Mouse (Mus musculus) MEL (cell line): ENCODE measurements around the gene Fam155a.

Experiments used
- CTCF ChIP-seq, 3 experiments: IDR thresholded peaks in 2 of 3; conservative IDR thresholded peaks in 1 of 3; 2 replicates each; pipeline ENCODE4 v1.5.1; 2011 to 2012; ENCODE audit warnings: low read length in 3 of 3, low read depth in 2 of 3, mild to moderate bottlenecking in 2 of 3, improper control_type of control experiment in 1 of 3, inconsistent platforms in 1 of 3, mixed read lengths in 1 of 3, moderate library complexity in 1 of 3; ENCODE audit not compliant: control insufficient read depth in 1 of 3, insufficient read depth in 1 of 3, poor library complexity in 1 of 3, severe bottlenecking in 1 of 3
- MYC ChIP-seq: IDR thresholded peaks from 2 replicates; pipeline ENCODE4 v1.6.1; 2011; ENCODE audit warnings: low read depth, mild to moderate bottlenecking, low read length, improper control_type of control experiment, moderate library complexity
- ZNF384 ChIP-seq: IDR thresholded peaks from 2 replicates; pipeline ENCODE4 v1.6.1; 2012; ENCODE audit warnings: low read depth, mild to moderate bottlenecking, inconsistent platforms, low read length, improper control_type of control experiment

- TF ChIP-seq MYC, result no peak
- TF ChIP-seq CTCF (IDR thresholded peaks at IDR 0.05 in 2 of 3, conservative IDR thresholded peaks at IDR 0.05 in 1 of 3; ENCODE audit: control insufficient read depth in 1 of 3, insufficient read depth in 1 of 3, low read depth in 2 of 3, low read length in 3 of 3, poor library complexity in 1 of 3, severe bottlenecking in 1 of 3), result no peak
- TF ChIP-seq ZNF384, result no peak
These were observed 346.9 kb downstream of the Fam155a start for GRCm38 (mm10) chr8:9424069-9424468.
